Mouse (Mus musculus) hematopoietic multipotent progenitor cell, adult 10-12 weeks (in vitro differentiated cells): Measurements from ENCODE around the gene Ankrd13a. TPM values are rescaled to one million over a fixed set of nuclear protein-coding genes. Genes with fewer than 3 reads are reported as not detected.

Experiments
- polyA plus RNA-seq: library from polyadenylated mRNA; stranded (reverse); fragments of >175 nt; gene quantifications from 2 replicates; pipeline ENCODE4 v1.2.3, GENCODE M21; 2012; ENCODE audit warnings: low replicate concordance

Gene Ankrd13a
- polyA plus RNA-seq, result 305 and 353 TPM in 2 replicates

GRCm38 (mm10) chr5:114774403-114775051 lies at the start of gene Ankrd13a:
Gene Ankrd13a, plus strand, starts transcription at chr5:114774677.

DNA sequence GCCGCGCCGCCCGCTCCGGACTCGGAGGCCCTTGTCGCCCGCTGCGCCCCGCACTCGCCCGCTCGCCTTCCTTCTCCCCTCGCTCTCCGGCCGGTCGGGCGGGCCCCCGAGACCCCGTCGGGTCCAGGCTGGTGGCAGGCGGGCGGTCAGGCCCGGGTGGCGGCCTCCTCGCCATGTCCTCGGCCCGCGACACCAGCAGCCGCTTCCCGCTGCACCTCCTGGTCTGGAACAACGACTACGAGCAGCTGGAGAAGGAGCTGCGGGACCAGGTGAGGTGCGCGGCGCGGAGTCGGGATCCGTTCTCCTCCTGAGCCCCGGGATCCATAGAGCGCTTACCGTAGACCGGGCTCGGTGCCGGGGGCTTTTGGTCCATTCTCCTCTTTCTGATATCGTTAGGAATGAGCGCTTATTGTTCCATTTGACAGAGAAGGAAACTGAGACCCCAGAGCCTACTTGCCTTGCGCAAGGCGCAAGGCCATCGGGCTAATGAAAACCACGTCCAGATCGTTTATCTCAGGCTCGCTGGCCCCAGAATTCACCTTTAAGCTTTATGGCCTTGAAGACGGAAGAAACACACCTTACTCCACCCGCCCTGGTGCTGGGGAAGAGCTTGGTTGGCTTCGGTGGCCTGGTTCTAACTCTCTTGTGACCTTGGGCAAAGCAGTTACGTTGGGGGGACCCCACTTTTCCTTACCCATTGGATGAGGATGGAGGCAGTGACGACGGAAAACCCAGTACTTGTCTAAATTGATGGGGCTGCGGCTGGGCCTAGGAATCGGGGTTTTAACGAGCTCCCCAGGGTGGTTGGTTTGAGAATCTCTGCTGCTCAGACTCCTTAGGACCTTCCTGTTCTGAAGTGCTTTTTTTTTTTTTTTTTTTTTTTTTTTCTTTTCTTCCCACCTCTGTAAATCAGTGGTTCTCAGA lies 841 bp downstream of the Ankrd13a start, which contains the start of gene Git2:
Gene Git2 (minus strand): TSS at position 462 of the 924 bp plus-strand sequence.

DNA sequence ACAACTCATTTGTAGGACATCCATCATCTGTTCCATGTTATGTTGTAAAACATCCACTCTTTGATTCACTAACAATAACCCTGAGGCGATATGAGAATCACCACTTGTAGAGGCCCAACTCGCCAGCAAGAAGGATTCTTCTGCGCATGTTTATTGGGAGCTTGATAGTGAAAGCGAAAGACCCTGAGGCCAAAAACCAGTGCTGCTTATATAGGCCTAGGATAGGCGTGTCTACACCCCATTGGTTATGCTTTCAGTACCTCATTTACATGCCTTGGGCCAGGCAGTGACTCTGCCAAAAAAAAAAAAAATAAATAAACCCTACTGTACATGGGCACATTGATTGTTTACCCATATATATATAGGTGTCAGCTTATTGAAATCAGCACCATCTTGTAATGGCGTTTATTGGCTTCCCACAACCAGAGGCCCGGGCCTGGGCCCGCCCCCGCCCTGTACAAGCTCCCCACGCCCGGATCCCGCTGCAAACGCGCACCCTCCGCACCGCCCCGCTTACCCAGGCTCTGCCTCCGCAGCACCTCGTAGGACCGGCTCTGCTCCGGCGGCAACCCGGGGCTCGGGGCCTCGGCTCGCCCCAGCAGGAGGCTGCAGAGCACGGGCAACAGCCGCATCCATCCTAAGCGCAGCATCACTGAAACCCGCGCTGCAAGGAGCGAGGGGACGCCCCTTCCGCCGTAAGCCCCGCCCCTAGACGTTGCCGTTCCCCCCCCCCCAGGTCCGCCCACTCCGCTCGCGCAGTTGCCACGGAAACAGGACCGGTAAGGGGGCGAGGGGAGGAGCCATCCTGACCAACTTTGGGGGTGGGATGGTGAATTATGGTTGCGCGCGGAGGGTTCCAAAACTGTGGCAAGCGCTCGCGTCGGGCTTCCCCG lies 48.6 kb downstream of the Ankrd13a start, which contains the start of gene 1500011B03Rik:
Gene 1500011B03Rik (minus strand): TSS at position 673 of the 893 bp plus-strand sequence.

DNA sequence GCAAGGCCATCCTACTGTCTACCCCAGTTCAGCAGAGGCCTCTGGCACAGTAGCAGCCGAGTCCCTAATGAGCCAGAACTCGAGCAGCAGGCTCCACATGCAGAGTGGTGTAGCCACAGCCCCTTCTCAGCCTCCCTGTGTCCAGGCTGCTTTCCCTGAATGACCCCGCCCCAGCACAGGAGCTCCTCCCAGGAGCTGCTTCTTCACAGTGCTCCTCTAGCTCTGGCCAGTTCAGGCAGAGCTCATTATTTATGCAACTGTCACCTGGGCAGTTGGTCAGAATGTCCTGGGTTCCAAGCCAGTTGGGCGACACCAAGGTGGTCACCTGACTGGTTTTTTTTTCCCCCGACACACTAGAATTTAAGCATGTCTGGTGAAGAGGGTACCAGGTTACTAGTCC lies 78.9 kb downstream of the Ankrd13a start, which contains the start of gene 4930519G04Rik:
Gene 4930519G04Rik (plus strand): TSS at position 301 of the 400 bp plus-strand sequence.

Other genes with a start within 250 kb of the Ankrd13a start
- 13.4 and 20.8 TPM in 2 replicates for gene Fam222a, start 206.7 kb upstream of the Ankrd13a start, polyA plus RNA-seq
- 1.7 and 2.4 TPM in 2 replicates for gene Trpv4, start 116.3 kb upstream of the Ankrd13a start, polyA plus RNA-seq
- gene Gltp, start 83.7 kb upstream of the Ankrd13a start, polyA plus RNA-seq, result 130 and 165 TPM in 2 replicates
- 17.4 and 36.8 TPM in 2 replicates for gene Tchp, start 66.9 kb upstream of the Ankrd13a start, polyA plus RNA-seq
- 211 and 265 TPM in 2 replicates for gene Git2, start 840 bp downstream of the Ankrd13a start, polyA plus RNA-seq
- gene 1500011B03Rik, start 48.8 kb downstream of the Ankrd13a start, polyA plus RNA-seq, result 83.2 and 99.6 TPM in 2 replicates
- not detected in 2 replicates for gene 4930519G04Rik, start 79.0 kb downstream of the Ankrd13a start, polyA plus RNA-seq
- gene Gm9936, start 84.0 kb downstream of the Ankrd13a start, polyA plus RNA-seq, result not detected in 2 replicates
- 0.67 and 0.83 TPM in 2 replicates for gene Oasl2, start 122.3 kb downstream of the Ankrd13a start, polyA plus RNA-seq
- gene Oasl1, start 148.6 kb downstream of the Ankrd13a start, polyA plus RNA-seq, result 23.9 and 25.0 TPM in 2 replicates
- gene 2210016L21Rik, start 167.5 kb downstream of the Ankrd13a start, polyA plus RNA-seq, result 39.5 and 52.5 TPM in 2 replicates
- 0.14 TPM in 1 of 2 replicates, not detected in the other for gene Hnf1a, start 196.4 kb downstream of the Ankrd13a start, polyA plus RNA-seq
- gene Sppl3, start 236.5 kb downstream of the Ankrd13a start, polyA plus RNA-seq, result 21.8 and 40.6 TPM in 2 replicates